Mouse (Mus musculus) R1 (cell line): Measurements from ENCODE around the gene Mboat2.
A peak's percentile ranks its signal among the peaks of the same experiment; 100 is the strongest.

ENCODE experiments used
- DNase-seq: peaks from one replicate; pipeline ENCODE4 v3.0.0-alpha.2; 2018; ENCODE audit warnings: low read depth, low spot score

The Mboat2 gene

DNA sequence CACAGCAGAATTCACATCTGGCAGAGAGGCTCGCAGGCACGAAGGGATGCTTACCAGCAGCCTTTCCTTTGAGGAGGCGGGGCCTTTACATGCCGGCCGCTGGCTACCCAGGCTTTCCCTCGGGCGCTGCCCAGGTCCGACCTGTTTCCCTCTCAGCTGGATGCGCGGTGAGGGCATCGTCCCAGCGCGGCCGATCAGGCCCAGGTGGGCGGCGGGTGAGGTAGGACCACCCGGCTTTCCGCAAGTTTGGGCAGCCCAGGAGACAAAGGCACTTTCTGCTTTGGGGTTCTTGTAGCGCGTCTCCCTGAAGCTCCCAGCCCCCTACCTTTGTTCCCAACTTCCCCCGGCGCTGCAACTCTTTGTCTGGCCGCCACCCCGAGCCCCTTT lies at the start of gene Mboat2:
Gene Mboat2, plus strand, starts transcription at position 114 of the 387 bp plus-strand sequence.
- DNase-seq: peak; percentile 70

DNA sequence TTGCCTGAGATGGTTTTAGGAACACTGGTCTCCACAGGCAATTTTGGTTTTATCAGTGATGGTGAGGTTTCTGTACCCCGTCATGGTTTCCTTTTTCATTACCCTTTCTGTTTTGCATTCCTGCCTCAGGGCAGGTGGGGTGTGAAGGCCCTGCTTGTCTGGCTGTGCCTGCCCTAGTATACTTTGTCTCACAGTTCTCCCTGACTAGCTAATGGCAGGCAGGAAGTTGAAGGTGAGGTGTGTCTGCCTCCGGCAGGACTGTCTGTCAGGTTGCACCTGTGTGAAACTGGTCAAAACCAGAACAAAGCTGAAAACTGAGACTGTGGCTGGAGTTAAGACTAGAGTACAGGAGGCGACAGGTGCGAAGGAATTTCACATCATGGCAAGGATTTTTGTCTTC lies 46.9 kb upstream of the Mboat2 start:
- peak; percentile 54 for DNase-seq

DNA sequence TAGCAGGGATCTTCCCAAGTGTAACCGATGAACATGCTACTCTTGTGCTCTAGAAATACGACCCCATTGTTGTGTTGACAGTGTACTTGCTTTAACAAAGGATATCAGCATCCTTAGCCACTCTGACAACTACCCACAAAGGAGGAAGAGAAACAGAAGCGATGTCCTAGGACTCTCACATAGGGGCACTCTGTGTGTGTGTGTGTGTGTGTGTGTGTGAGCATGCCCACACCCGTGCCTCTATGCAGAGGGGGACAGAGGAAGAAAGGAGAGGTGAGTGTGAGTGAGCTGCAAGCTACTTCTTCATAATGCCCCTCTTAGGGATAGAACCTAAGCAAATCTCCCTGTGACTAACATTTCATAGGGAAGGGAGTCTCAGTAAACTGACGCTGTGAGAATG lies 44.8 kb upstream of the Mboat2 start:
- no peak for DNase-seq

DNA sequence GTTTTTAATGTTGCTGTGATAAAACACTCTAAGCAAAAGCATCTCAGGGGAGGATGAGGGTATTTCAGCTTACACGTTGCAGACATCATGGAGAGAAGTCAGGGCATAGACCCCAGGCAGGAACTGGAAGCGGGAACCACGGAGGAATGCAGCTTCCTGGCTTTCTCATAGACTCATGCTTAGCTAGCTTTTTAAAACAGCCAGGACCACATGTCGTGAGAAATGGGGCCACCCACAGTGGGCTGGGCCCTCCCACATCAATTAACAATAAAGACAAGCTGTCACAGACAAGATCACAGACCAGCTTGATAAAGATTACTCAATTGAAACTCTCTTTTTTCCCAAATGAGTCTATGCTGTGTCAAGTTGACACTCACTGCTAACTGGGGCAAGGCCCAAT lies 44.4 kb upstream of the Mboat2 start:
- no peak for DNase-seq

DNA sequence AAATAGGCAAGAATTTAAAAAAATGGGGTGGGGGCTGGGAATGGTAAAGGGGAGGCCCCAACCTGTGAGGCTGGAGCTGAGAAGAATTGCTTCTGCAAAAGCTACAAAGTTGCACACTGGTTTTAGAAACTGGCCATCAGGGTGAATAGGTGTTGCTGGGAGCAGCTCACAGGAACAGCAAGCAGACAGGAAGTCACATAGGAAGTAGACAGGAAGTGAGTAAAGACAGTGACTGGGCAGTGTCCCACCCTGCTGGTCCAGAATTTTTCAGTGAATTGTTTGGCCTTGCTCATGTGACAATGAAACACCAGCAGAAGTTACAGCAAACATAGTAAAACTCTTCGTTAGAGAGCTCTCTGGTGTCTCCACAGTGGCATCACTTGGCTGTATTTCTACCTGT lies 41.0 kb upstream of the Mboat2 start:
- DNase-seq: no peak

DNA sequence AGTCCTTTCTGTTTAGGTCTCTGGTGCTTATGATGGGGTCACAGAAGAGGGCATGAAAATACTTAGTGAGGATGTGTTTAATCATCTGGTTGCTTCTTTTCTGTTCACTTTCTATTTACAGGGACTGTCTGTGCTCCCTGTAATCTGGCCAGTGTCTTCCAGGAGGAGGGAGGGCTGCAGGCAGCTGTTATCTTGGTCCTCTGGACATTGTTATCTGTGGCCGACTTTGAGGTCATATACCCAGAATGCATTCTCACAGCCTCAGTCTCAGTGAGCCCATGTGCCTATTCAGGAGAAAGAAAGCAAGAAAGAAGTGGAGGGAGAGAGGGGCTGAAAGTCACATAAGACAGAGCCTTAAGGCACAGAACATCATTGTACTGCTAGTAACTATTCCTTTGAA lies 19.4 kb upstream of the Mboat2 start:
- DNase-seq: no peak

DNA sequence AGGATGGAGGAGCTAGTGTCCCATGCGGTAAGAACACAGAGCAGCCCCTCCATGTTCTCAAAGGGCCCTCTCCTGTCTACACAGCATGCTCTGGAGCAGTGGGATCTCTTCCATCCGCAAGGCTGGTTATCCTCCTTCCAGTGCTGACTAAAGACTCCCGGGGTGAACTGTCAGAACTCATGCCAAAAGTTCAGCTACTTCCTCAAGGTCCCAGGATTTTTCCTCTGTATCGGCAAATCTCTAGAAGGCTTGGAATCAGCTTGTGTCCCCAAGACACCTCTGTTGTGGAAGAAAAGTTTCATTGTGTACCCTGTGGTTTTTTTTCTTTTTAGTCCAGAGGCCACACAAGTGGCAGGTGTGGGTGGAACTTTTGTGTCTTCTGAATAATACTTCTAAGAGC lies 18.8 kb upstream of the Mboat2 start:
- no peak for DNase-seq

DNA sequence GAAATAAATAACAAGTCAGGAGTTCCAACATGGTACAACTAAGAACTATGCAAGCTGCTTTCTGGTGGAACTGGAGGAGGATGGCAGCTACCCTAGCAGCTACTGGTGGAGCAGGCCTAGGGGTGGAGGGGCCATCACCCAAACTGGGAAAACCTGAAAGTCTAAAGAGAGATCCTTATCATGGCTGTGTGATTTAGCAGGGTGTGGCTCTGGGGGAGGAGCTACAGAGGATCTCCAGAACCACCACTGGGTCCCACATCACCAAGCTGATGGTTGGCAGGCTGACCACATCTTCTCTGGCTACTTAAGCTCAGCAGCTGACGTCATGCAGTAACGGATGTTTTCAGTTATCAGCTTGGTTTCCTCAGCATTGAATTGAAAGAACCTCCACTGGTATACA lies 7.8 kb upstream of the Mboat2 start:
- DNase-seq: no peak

DNA sequence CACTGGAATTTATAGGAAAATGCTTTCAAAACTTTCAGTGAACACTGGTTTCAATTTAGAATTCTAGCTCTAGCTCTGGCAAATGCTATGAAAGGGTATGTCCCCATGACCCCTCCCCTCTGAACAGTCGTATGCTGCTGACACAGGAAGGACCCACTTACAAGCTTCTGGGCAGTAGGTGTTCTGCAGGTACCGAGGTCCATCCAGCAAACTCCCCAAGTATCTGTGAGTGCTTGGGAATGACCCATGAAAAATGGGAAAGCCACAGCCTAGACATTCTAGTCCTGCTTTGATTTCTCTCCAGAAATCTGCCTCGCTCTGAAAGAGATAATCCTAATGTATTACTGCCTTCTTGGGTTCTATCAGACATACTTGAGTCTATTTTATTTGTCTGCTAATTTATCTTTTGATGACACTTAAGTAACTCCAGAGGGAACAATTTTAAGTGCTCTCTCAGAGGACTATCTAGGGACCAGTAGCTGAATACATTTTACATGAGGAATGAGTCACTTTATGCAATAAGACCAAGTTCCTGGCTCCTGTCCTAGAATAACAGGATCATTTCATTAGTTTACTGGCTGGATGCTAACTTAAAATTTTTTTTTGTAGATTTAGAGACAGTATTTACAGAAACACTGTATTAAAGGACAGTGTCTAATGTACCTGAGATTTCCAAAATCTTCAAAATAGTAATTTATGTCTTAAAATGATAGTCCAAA lies 6.9 kb upstream of the Mboat2 start:
- no peak for DNase-seq

DNA sequence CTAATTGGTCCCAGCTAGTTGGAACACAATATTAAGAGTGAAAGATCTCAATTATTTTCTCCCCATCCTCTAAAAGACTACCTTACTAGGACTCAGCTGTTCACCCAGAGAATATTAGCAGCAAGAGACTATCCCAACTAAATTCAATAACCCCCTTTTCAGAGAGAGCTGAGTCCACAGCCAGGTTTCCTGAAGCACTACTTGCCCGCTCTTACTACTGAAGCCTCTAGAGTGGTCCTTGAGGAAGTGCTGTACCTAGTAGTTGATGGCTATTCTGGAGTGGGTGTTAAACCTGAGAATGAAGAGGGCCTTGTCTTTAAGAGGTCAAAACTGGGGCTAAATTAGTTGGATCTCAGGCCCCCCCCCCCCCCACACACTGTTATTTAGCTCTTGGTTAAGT lies 593 bp upstream of the Mboat2 start:
- DNase-seq: no peak

DNA sequence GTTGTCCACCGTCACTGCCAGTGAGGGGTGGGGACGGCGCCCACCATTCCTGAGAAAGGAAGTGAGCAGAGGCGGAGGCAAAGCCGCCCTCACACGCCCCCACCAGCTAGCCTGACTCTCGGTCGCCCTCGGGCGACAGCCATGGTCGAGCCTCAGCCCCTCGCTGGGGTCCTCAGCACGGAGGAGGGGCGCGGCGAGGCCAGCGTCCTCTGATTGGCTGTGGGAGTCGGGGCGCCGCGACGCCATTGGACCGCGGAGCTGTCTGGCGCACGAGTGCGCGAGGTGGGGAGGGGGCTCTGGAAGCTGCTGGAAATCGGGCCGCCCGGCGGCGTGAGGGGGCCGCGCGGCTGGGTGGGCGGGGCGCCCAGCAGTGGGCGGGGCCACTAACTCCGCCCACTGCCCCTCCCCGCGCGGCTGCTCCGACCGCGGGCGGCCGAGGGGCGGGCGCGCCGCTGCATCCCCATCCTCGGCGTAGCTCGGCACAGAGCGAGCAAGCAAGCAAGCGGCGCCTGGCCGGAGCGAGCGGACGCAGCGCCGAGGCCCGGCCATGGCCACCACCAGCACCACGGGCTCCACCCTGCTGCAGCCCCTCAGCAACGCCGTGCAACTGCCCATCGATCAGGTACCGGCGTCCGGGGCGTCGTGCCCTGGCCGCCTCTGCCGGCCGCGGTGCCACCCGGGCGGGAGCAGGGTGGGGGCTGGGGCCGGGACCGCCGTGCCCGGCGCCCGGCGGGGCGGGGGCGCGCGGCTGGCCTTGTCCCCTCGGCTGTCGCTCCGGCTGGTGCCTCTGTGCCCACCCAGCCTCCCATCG lies 679 bp downstream of the Mboat2 start:
- DNase-seq: peak; percentile 97

DNA sequence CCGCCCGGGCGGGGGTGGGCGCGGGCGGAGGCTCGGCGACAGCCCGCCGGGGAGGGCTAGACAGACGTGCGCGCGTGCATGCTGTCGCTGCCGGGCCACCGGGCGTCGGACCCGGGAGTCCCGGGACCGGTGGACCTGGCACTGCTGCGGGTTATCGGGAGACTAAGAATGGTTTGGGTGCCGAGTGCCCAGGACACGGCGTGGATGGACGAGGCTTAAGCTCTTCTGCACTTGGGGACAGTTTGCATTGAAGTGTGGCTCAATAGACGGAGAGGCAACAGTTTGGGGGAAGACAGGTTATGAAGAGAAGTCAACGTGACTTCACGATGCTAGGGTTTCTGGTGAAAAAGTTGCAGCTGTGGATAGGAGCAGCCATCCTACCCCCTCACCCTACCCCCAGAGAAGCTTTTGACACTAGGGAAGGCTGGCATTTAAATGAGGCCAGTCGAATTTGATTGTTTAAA lies 1.3 kb downstream of the Mboat2 start:
- peak; percentile 44 for DNase-seq

DNA sequence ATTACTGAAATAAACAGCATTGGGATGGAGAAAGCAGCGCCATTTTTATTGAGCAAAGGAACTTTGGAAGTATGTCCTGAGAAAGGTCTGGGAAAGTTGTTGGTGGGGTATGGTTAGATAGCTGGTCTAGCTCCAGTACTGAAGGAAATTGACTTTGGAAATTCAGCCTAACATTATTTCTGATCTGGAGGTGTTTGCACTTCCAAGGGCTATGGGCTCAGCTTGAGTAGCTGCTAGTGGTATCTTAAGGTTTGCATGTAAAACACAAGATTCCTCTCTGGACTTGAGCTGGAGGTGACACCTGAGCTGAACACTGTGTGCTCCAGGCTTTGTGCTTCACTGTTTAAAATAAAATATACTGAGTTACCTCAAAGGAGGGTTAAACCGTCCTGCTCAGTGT lies 1.8 kb downstream of the Mboat2 start:
- DNase-seq: no peak

DNA sequence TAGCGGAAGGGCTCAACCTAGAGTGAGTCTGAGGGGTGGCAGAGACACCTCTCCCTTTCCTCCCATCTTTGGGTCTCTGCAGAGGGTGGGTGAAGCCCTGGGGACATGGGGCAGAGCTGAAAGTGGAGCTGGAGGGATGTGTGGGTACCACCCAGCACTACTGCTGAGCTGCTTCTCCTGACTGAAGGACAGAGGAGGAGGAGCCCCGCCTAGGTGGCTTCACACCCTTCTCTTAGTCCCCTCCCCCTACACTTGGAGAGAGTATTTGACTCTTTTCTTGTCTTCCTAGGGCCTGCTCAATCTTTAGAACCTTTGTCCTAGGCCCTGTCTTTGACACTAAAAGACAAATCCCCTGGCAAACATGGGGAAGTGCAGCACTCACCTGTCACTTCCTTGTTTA lies 7.3 kb downstream of the Mboat2 start:
- DNase-seq: no peak

DNA sequence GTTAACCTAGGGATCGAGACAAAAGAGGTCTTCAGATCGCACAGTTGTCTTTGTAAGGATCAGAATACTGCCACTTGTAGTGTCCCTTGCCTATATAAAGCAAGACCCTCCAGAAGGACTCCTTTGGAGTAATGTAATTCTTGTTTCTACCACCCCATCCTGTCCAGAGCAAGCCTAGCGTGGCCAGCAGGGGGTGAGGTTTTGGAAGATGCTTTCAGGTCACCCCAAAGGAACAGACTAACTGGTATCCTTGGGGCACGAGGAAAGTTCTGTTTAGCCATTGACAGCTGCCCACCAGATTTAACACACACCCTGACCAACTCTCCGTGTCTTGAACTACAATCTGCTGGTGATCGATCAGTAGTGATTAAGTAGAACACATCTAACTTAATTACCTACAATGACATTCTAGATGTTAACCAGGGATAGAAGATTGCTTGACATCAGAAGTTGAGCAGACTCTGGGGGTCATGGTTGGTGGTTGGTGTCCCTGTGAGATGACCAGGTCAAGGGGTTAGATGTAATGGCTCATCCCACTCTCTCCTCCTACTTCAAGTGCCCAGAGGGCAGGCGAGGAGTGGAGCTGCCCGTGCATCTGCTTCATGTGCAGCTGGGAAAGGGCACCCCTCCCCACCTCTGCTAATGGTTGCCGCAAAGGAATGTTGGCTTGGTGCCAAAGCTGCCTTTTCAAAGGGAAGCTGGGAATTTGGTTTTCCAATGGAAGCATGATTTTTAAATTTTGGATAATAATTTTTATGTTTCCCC lies 10.6 kb downstream of the Mboat2 start:
- peak; percentile 35 for DNase-seq

DNA sequence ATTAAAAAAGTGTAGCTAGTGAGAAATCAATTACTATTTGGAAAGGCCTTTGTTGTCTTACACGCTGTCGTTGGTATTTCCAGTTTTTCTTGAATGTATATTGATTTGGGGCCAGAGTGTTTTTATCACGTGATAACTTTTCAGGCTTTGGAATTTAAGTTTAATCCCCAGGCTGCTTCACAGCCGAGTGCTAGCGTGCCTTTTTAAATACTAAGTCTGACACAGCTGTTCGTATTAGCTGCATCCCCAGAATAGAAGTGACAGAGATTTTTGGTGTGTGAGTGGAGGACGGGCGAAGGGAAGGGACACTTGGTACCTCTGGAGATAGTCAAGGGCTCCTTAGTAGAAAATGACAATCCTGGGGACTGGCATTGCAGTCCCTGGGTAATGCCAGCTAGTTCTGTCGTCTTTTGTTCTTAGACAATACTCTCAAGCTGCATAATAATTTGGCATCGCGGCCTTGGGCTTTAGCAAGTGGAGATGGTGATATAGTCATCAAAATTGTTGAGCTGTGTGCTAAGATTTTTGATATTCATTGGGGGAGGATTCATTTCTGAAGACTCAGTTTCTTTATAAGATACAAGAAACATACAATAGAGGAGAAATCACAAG lies 11.7 kb downstream of the Mboat2 start:
- DNase-seq: no peak

DNA sequence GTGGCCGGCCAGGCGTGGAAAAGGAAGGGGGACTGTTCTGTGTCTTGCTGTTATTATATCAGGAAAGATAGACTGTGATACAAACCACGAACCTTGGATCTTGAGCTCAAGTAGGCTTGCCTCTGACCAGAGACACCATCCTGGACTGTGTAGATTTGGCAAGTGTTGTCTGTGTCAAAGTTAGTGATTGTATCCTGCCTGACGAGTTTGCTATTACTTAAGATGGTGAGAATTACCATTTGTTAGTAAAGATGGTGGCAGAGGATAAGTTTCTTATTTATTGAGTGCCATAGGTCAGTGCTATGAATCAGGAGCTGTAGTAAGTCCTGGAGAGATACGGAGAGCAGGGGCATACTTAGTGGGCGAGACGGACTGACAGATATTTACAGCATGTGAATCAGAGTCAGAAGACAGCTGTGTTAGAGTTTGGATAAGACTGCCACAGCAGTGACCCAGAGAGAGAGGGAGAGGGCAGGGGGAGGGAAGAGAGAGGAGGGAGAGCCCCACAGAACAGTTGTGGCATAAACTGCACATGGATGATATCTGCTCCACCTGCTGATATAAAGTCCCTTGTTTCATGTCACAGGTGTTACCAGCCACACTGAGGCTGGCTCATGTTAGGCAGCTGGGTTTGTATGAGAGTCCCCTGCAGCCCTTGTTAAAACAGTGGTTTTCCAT lies 12.9 kb downstream of the Mboat2 start:
- DNase-seq: no peak

DNA sequence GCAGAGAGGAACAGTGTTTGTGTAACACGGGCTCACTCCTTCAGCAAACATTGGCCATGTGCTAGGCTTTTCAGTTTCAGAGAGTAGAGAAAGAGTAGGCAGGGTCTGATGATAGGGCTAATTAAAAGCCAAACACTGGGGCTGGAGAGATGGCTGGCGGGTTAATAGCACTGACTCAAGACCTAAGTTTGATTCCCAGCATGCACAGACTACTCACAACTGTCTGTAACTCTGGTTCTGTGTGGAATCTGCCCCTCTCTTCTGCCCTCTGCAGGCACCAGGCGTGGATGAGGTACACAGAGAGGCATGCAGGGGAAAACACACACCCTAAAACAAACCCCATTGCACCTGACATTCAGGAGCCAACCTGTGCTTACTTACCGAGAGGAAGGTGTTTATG lies 14.7 kb downstream of the Mboat2 start:
- DNase-seq: peak; percentile 42

DNA sequence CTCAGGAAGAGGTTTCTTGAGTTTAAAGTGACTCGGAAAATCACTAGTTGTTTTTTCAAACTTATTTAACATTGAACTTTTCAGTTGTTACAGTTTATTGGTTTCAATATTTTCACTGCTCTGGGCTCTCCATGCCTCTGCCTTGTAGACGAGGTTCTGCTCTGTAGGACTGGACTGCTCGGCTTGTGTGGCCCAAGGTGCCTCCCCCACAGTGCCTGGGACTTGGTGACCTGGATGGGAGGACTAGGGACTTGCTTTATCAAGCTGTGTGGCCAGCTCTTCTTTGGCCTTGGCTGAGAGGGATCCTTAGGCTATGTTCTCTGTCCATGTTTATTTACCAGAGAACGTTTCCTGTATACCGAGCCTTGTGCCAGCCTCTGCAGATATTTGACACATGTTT lies 17.4 kb downstream of the Mboat2 start:
- DNase-seq: no peak

DNA sequence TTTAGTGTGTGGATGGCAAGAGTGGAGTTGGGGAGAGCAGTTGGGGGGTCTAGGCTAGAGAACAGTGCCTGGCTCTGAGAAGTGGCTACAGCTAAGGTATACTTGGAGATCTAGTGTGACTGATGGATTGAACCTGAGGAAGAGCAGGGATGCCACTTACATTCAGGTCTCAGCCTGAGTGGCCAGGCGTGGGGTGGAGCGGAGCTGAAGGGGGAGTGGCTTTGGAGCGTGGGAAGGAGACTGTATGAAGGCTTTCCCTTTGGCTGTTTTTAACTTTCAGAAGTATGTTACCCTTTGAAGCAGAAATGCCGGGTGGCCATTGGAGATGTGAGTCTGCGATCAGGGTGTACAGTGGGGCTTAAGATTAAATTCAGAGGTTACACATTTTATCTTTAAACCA lies 26.7 kb downstream of the Mboat2 start:
- no peak for DNase-seq

DNA sequence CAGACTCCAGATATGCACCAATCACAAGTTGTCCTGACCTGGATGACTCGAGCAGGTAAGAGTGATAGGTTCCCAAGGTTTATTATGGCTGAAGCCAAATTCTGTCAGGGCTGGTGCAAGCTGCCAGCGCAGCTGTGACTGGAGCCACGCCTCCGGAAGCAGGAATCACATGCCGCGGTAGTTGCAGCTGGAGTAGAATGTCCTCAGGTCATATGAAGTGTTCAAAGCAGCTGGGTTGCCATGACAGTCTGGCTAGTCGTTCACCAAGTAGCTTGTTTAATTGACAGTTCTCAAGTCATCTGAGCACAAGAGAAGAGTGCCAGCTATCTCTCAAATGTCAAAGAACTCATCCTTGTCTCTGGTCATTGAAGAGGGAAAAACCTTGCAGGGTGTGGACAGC lies 28.7 kb downstream of the Mboat2 start:
- DNase-seq: no peak
